Mouse (Mus musculus): Measurements from ENCODE around the gene Wsb2. TPM values are rescaled to one million over a fixed set of nuclear protein-coding genes. Genes with fewer than 3 reads are reported as not detected.
A peak's percentile ranks its signal among the peaks of the same experiment; 100 is the strongest.

Gene Wsb2
- total RNA-seq, 1 experiment = 76.7 TPM

DNA sequence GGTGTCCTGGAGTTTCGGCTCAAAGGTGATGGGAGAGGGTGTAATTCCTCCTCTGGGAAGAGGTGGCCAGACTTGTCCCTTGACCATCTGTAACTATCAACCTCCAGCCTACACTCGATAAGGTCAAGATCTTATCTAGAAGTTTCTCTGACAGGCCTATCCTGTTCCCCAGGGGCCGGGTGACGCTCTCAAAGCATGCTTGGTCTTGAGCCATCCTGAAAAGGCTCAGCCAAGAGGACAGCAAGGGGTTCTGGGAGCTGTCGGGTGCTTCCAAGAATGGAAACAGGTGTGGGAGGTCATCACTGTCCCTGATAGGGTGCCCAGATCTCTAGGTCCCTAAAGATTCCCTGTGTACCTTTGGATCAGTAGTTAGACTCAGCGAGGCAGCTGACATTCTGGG, 52.3 kb downstream of the Wsb2 start:
- in situ Hi-C loops (cut with MboI; ENCODE audit: low sequenced_read_pairs in 2 of 2, unreplicated experiment in 2 of 2) = no loop called here
- H3K4me1 ChIP-seq (ENCODE audit: control insufficient read depth in 2 of 2, insufficient read depth in 2 of 2, low read length in 2 of 2, poor library complexity in 1 of 2) = peaks cover 0 to 16% of the 10 kb centered on the region in 2 experiments; a peak in 2 of 4 replicates
- no peak for DNase-seq (ENCODE audit: low read depth, low spot score)
- no peaks in the 10 kb centered on the region for H3K9me3 ChIP-seq (ENCODE audit: control insufficient read depth, insufficient read depth, low read depth, low read length)
- H3K36me3 ChIP-seq (ENCODE audit: control insufficient read depth, insufficient read depth, low read length, poor library complexity, severe bottlenecking) = peaks cover 6% of the 10 kb centered on the region; the same call in 1 of the 2 replicates
- no peak overlapping the region for H3K9ac ChIP-seq (ENCODE audit: insufficient read depth, low read depth, low read length, poor library complexity, severe bottlenecking)
- H3K4me3 ChIP-seq (ENCODE audit: insufficient read depth in 1 of 2, low read depth in 1 of 2, low read length in 2 of 2, poor library complexity in 1 of 2, severe bottlenecking in 1 of 2) = no peak overlapping the region
- no peak overlapping the region for H3K27ac ChIP-seq (ENCODE audit: insufficient read depth, low read depth, low read length, poor library complexity, severe bottlenecking)
- TF ChIP-seq HCFC1 (IDR thresholded peaks at IDR 0.05; ENCODE audit: borderline replicate concordance, insufficient read depth, low read length) = no peak
- TF ChIP-seq MAFK (IDR thresholded peaks at IDR 0.05; ENCODE audit: insufficient read depth, low read depth, low read length) = no peak
- no peak for TF ChIP-seq CHD2 (IDR thresholded peaks at IDR 0.05; ENCODE audit: low read depth, low read length)
- TF ChIP-seq ZC3H11A (IDR thresholded peaks at IDR 0.05; ENCODE audit: borderline replicate concordance, low read depth, low read length) = no peak
- TF ChIP-seq ZNF384 (IDR thresholded peaks at IDR 0.05; ENCODE audit: low read depth, low read length) = no peak

DNA sequence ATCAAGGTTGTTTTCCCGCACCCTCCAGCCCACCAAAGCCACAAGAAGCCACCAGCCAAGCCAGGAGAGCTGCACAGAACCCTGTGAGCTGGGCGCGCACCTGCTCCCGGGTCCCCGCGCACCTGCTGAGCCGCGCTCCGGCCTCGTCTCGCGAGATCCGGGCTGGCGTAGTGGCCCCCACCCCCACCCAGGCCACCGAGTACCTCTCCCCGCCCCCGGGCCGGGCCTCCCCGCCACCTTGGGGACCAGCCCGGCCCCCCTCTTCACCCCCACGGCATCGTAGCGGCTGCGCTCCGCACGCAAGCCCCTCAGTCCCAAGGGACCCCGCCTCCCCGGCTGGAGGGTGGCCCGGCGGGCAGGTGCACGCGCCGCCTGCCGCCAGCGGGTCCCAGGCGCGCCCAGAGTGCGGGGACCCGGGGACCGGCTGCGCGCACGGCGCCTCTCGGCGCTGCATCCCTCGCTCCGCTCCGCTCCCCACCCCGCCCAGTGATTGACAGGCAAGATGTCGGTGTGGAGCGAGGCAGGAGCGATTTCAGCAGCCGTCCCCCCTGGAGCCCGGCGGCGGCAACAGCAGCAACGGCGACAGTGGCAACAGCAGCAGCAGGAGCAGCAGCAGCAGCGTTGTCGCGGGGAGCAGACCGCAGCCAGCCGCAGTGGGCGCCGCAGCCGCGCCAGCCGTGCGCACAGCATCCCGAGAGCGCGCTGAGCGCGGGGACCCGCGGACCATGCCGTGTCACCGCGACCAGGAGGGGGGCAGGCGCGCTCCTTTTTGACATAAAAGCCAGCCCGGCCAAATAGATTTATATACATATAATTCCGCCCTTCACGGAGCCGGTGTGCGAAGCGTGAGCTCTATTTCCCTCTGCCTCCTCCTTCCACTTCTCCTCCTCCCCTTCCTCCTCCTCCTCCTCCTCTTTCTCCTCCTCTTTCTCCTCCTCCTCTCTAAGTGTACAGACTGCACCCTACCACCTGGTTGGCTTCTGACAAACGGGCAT, 56.7 kb downstream of the Wsb2 start, which contains the start of gene Ksr2:
Ksr2 (plus strand) TSS at position 494 of the 995 bp plus-strand sequence.
- DNase-seq (ENCODE audit: low read depth, low spot score) = no peak
- H3K36me3 ChIP-seq (ENCODE audit: control insufficient read depth, insufficient read depth, low read length, poor library complexity, severe bottlenecking) = peaks cover 1% of the 10 kb centered on the region; the same call in 1 of the 2 replicates
- peak within 1 kb of the TSS; percentile 78 to 85 for H3K4me3 ChIP-seq (ENCODE audit: insufficient read depth in 1 of 2, low read depth in 1 of 2, low read length in 2 of 2, poor library complexity in 1 of 2, severe bottlenecking in 1 of 2)
- TF ChIP-seq CHD2 (IDR thresholded peaks at IDR 0.05; ENCODE audit: low read depth, low read length) = peak; percentile 95
- TF ChIP-seq HCFC1 (IDR thresholded peaks at IDR 0.05; ENCODE audit: borderline replicate concordance, insufficient read depth, low read length) = no peak
- H3K4me1 ChIP-seq (ENCODE audit: control insufficient read depth in 2 of 2, insufficient read depth in 2 of 2, low read length in 2 of 2, poor library complexity in 1 of 2) = peaks cover 0 to 17% of the 10 kb centered on the region in 2 experiments; a peak in 1 of 4 replicates
- in situ Hi-C loops (cut with MboI; ENCODE audit: low sequenced_read_pairs in 2 of 2, unreplicated experiment in 2 of 2) = no loop called here
- no peaks in the 10 kb centered on the region for H3K9me3 ChIP-seq (ENCODE audit: control insufficient read depth, insufficient read depth, low read depth, low read length)
- peak within 1 kb of the TSS; percentile 80 for H3K9ac ChIP-seq (ENCODE audit: insufficient read depth, low read depth, low read length, poor library complexity, severe bottlenecking)
- H3K27ac ChIP-seq (ENCODE audit: insufficient read depth, low read depth, low read length, poor library complexity, severe bottlenecking) = peak within 1 kb of the TSS; percentile 11; the same call in 1 of the 2 replicates

DNA sequence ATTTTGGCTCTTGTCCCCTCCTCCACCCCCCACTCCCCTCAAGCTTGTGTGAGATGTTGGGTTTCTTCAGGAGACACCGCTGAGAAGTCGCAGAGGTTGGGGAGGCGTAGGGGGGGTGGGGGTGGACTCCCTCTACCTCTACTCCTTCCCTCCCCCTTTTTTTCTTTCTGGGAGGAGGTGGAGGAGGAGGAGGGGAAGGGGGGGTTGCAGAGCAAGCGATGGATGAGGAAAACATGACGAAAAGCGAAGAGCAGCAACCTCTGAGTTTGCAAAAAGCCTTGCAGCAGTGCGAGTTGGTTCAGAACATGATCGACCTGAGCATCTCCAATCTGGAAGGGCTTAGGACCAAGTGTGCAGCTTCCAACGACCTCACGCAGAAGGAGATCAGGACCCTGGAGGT, 57.5 kb downstream of the Wsb2 start:
- no peak for DNase-seq (ENCODE audit: low read depth, low spot score)
- peak overlapping the region; percentile 78 to 85 for H3K4me3 ChIP-seq (ENCODE audit: insufficient read depth in 1 of 2, low read depth in 1 of 2, low read length in 2 of 2, poor library complexity in 1 of 2, severe bottlenecking in 1 of 2)

DNA sequence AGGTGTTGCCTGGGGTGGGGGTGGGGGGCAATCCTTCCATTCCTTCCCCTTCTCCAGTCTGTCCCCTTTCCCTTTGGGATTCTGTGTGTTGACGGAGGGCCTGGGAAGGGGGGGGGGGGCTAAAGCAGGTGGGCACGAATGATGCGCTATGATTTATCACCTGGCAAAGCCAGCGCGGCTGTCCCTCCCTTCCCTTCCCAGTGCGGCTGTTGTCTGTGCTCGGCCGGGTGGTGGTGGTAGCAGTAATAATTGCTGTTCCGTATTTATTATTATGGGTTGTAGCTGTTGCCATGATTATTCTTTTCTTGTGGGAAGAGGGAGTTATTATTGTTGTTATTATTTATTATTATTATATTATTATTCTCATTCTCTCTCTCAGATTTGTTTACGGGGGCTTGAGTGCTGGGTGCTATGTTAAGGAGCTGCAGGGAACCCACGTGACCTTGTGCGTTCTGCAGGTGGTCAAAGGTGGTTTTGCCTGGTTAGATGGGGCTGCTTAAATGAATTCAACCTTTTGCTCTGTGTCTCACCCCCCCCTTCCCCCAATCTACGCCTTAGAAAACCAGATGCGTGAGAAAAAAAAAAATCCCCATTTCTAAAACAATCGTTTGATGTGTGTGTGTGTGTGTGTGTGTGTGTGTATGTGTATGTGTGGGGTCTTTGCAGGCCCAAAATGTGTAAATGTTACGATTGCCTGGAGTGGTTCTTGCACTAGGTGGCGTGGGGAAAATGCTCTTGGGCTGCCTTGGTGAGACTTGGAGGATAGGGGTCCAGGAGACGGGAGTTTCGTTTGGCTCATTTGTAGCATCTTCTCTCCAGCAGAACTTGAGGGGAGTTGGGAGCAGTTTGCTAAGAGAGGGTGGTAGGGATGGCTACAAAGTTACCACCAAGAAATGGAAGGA, 58.2 kb downstream of the Wsb2 start:
- Histone ChIP-seq H3K4me1 (ENCODE audit: control insufficient read depth in 2 of 2, insufficient read depth in 2 of 2, low read length in 2 of 2, poor library complexity in 1 of 2) (peaks cover 0 to 15% of the 10 kb centered on the region in 2 experiments; a peak in 1 of 4 replicates), H3K36me3 (ENCODE audit: control insufficient read depth, insufficient read depth, low read length, poor library complexity, severe bottlenecking) (0 out of 2 replicates have a peak, but pooled peaks cover 1% of the 10 kb centered on the region), H3K4me3 (ENCODE audit: insufficient read depth in 1 of 2, low read depth in 1 of 2, low read length in 2 of 2, poor library complexity in 1 of 2, severe bottlenecking in 1 of 2) (peak overlapping the region; percentile 7 to 85; a peak in 3 of 4 replicates), H3K9me3 (ENCODE audit: control insufficient read depth, insufficient read depth, low read depth, low read length) (no peaks in the 10 kb centered on the region), H3K27ac (ENCODE audit: insufficient read depth, low read depth, low read length, poor library complexity, severe bottlenecking) (no peak overlapping the region), H3K9ac (ENCODE audit: insufficient read depth, low read depth, low read length, poor library complexity, severe bottlenecking) (0 out of 2 replicates have a peak overlapping the region, but pooled peaks have one; percentile 80)
- TF ChIP-seq CHD2 (IDR thresholded peaks at IDR 0.05; ENCODE audit: low read depth, low read length) (no peak), HCFC1 (IDR thresholded peaks at IDR 0.05; ENCODE audit: borderline replicate concordance, insufficient read depth, low read length) (no peak), MAFK (IDR thresholded peaks at IDR 0.05; ENCODE audit: insufficient read depth, low read depth, low read length) (no peak), ZC3H11A (IDR thresholded peaks at IDR 0.05; ENCODE audit: borderline replicate concordance, low read depth, low read length) (no peak), ZNF384 (IDR thresholded peaks at IDR 0.05; ENCODE audit: low read depth, low read length) (no peak)
- in situ Hi-C loops (cut with MboI; ENCODE audit: low sequenced_read_pairs in 2 of 2, unreplicated experiment in 2 of 2) = no loop called here
- no peak for DNase-seq (ENCODE audit: low read depth, low spot score)

More for the DNA sequence above, 57.5 kb downstream of the Wsb2 start:
- H3K36me3 ChIP-seq (ENCODE audit: control insufficient read depth, insufficient read depth, low read length, poor library complexity, severe bottlenecking) = 0 out of 2 replicates have a peak, but pooled peaks cover 1% of the 10 kb centered on the region
- H3K9ac ChIP-seq (ENCODE audit: insufficient read depth, low read depth, low read length, poor library complexity, severe bottlenecking) = 0 out of 2 replicates have a peak overlapping the region, but pooled peaks have one; percentile 80
- no peak for TF ChIP-seq HCFC1 (IDR thresholded peaks at IDR 0.05; ENCODE audit: borderline replicate concordance, insufficient read depth, low read length)
- TF ChIP-seq MAFK (IDR thresholded peaks at IDR 0.05; ENCODE audit: insufficient read depth, low read depth, low read length) = no peak
- TF ChIP-seq CHD2 (IDR thresholded peaks at IDR 0.05; ENCODE audit: low read depth, low read length) = no peak
- no peak for TF ChIP-seq ZC3H11A (IDR thresholded peaks at IDR 0.05; ENCODE audit: borderline replicate concordance, low read depth, low read length)
- no peak for TF ChIP-seq ZNF384 (IDR thresholded peaks at IDR 0.05; ENCODE audit: low read depth, low read length)
- H3K4me1 ChIP-seq (ENCODE audit: control insufficient read depth in 2 of 2, insufficient read depth in 2 of 2, low read length in 2 of 2, poor library complexity in 1 of 2) = peaks cover 0 to 15% of the 10 kb centered on the region in 2 experiments; a peak in 1 of 4 replicates
- no peaks in the 10 kb centered on the region for H3K9me3 ChIP-seq (ENCODE audit: control insufficient read depth, insufficient read depth, low read depth, low read length)
- H3K27ac ChIP-seq (ENCODE audit: insufficient read depth, low read depth, low read length, poor library complexity, severe bottlenecking) = no peak overlapping the region
- in situ Hi-C loops (cut with MboI; ENCODE audit: low sequenced_read_pairs in 2 of 2, unreplicated experiment in 2 of 2) = no loop called here

Measured in ES-E14 (cell line).